Mouse (Mus musculus) embryonic facial prominence, embryonic 10.5 days (tissue): Measurements from ENCODE around the gene Aes. TPM values are rescaled to one million over a fixed set of nuclear protein-coding genes. Genes with fewer than 3 reads are reported as not detected.

Source experiments
- DNase-seq: peaks from one replicate; pipeline ENCODE4 v3.0.0-alpha.2; 2017; ENCODE audit warnings: low spot score
- H3K27ac ChIP-seq: fragments of 300-500 bp; sonication (generic); replicated peaks from 2 replicates; pipeline ENCODE4 v1.5.1; 2016; ENCODE audit warnings: mild to moderate bottlenecking
- H3K27me3 ChIP-seq: fragments of 300-500 bp; sonication (generic); replicated peaks from 2 replicates; pipeline ENCODE4 v1.6.1; 2016; ENCODE audit warnings: low read depth, mild to moderate bottlenecking; ENCODE audit not compliant: poor library complexity, severe bottlenecking
- H3K36me3 ChIP-seq: fragments of 300-500 bp; sonication (generic); replicated peaks from 2 replicates; pipeline ENCODE4 v1.6.1; 2016; ENCODE audit warnings: mild to moderate bottlenecking, moderate library complexity
- H3K4me1 ChIP-seq: fragments of 300-500 bp; sonication (generic); 2 replicates; pipeline ENCODE4 v1.6.1; 2016
- H3K4me3 ChIP-seq: fragments of 300-500 bp; sonication (generic); 2 replicates; pipeline ENCODE4 v1.5.1; 2016; ENCODE audit warnings: mild to moderate bottlenecking, moderate library complexity
- H3K9me3 ChIP-seq: fragments of 300-500 bp; sonication (generic); 2 replicates; pipeline ENCODE4 v1.6.1; 2016; ENCODE audit warnings: mild to moderate bottlenecking
- WGBS: fragments of 180-500 bp; shearing (Covaris S2); methylation state at CpG from one replicate; pipeline ENCODE4 v1.1.7; 2016; 5-methylcytosine and 5-hydroxymethylcytosine counted together
- polyA plus RNA-seq: library from polyadenylated mRNA; unstranded; fragments of >200 nt; fragmentation: Nextera tagmentation; extraction: Ambion mirVana; gene quantifications from 2 replicates; pipeline ENCODE4 v1.2.1, GENCODE M21; 2016

Gene Aes
- polyA plus RNA-seq, 1 experiment from 2014 or later: 347 TPM

DNA sequence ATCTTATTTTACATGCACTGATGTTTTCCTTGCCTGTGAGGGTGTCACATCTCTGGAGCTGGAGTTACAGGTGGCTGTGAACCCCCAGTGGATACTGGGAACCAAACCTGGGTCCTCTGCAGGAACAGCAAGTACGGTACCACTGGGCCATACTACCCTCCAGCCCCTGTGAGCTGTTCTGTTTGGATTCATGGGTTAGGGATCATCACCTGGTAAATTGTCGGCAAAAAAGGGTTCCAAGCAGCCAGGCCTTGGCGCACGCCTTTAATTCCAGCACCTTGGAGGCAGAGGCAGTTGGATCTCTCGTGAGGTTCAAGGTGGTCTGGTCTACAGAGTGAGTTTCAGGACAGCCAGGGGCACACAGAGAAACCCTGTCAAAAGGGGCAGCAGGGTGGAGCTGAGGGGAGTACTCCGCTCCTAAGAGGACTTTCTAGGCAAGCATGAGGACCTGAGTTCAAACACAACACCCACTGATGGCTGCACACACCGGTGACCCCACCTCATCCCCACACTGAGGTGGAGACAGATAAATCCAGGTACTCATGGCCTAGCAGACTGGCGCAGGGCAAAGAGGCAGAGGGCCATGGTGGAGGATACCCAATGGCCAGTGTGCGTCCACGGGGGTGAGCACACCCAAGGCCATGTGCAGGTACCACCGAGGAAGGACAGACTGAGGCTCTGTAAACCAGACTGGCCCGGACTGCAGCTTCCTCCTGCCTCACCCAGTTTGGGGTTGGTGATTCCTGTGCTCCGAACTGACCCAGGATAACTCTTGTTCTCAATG lies 12.3 kb upstream of the Aes start:
- Histone ChIP-seq H3K36me3 (peaks cover 9% of the 10 kb centered on the region), H3K4me1 (peaks cover 37% of the 10 kb centered on the region), H3K27me3 (no peaks in the 10 kb centered on the region), H3K9me3 (no peaks in the 10 kb centered on the region), H3K4me3 (no peak overlapping the region), H3K27ac (no peak overlapping the region)
- DNase-seq: no peak
- WGBS: 89% methylated on average over 13 of the region's 13 CpGs

DNA sequence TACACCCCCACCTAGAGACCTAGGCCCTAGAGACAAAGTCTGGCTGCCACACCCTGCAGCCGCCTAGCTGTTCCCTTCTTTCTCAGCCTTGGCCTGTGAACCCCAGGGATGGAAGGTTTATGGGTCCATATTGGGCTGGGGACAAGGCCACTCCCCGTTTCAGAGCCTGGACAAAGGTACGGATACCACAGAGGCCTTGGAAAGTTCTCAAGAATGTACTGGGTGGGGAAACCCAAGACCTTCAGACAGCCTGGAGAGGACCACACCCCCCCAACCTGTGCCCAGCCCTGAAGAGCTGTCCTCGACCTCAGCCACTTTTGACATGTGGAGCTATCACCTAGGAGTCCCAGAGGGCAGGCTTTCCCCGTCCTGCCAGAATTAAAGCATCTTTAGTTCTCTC lies 10.3 kb upstream of the Aes start:
- H3K27ac ChIP-seq: no peak overlapping the region
- no peaks in the 10 kb centered on the region for H3K36me3 ChIP-seq
- 73% methylated on average over 5 of the region's 5 CpGs for WGBS
- peaks cover 17% of the 10 kb centered on the region for H3K4me1 ChIP-seq
- H3K4me3 ChIP-seq: no peak overlapping the region
- peaks cover 3% of the 10 kb centered on the region; the same call in 1 of the 2 replicates for H3K9me3 ChIP-seq
- no peak for DNase-seq
- no peaks in the 10 kb centered on the region for H3K27me3 ChIP-seq

DNA sequence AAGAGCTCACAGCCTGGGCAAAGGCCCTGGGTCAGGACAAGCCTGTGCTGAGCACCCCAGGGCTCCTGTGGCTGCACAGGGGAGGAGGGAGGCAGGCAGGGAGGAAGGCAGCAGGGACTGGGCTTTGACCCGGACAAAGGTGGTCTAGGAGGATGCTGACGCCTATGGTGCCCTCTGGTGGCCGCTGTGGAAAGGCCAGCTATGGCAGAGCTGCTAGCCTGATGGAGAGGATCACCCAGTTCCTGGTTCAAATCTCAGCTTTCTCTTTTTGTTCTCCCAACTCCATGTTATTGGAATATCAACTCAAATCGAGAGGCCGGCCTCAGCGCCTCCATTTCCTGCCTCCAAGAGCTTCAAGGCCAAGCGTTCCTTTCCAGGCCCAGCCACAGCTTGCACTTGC lies 9.0 kb upstream of the Aes start:
- Histone ChIP-seq H3K4me1 (peaks cover 11% of the 10 kb centered on the region), H3K27me3 (no peaks in the 10 kb centered on the region), H3K9me3 (peaks cover 3% of the 10 kb centered on the region; the same call in 1 of the 2 replicates), H3K27ac (peak overlapping the region; percentile 46; the same call in 1 of the 2 replicates), H3K4me3 (no peak overlapping the region), H3K36me3 (no peaks in the 10 kb centered on the region)
- WGBS: 12% methylated on average over 7 of the region's 7 CpGs
- DNase-seq: peak; percentile 83

DNA sequence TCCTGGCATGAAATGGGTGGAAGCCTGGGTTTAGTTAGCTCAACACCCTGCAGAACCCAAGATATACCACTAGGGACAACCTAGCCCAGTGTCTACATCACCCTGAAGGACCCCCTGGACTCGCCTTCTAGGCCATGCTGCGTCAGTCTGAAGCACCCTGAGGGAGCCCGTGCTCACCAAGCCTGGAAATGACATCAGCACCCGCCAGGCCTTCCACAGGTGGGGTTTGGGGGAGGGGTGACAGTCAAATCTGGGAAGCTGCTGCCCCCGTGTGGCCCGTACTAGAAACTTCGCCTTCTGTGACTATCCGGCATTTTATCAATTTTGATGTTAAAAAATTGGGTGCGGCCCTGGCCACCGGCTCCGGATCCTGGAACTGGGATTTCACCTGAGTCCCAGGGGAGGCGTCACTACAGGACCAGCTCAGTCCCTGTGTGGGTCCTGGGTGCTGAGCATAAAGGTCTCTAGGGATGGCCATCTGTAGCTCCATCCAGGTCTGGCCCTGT lies 7.6 kb upstream of the Aes start:
- H3K9me3 ChIP-seq: peaks cover 3% of the 10 kb centered on the region; the same call in 1 of the 2 replicates
- 8% methylated on average over 12 of the region's 12 CpGs for WGBS
- peaks cover 7% of the 10 kb centered on the region for H3K4me1 ChIP-seq
- H3K27me3 ChIP-seq: no peaks in the 10 kb centered on the region
- peak overlapping the region; percentile 18; the same call in 1 of the 2 replicates for H3K4me3 ChIP-seq
- DNase-seq: peak; percentile 83
- peak overlapping the region; percentile 69 for H3K27ac ChIP-seq
- no peaks in the 10 kb centered on the region for H3K36me3 ChIP-seq

DNA sequence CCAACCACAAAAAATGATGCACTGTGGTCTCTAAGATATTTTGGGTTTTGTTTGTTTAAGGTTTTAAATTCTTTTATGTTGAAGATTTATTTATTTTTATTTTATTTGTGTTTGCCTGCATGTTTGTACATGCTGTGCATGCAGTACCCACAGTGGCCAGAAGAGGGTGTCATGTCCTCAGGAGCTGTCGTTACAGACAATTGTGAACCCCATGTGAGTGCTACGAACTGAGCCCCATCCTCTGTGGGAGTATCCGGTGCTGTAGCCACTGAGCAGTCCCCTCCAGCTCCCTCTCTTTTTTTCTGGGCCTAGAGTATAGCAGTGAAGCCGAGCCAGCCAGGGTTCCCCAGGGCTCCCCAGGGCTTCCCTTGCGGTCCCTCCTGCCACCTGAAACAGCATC lies 6.1 kb upstream of the Aes start:
- Histone ChIP-seq H3K4me3 (no peak overlapping the region), H3K9me3 (peaks cover 3% of the 10 kb centered on the region; the same call in 1 of the 2 replicates), H3K4me1 (peaks cover 9% of the 10 kb centered on the region), H3K27ac (no peak overlapping the region), H3K27me3 (no peaks in the 10 kb centered on the region), H3K36me3 (no peaks in the 10 kb centered on the region)
- peak; percentile 44 for DNase-seq
- WGBS: 86% methylated on average over 5 of the region's 5 CpGs

DNA sequence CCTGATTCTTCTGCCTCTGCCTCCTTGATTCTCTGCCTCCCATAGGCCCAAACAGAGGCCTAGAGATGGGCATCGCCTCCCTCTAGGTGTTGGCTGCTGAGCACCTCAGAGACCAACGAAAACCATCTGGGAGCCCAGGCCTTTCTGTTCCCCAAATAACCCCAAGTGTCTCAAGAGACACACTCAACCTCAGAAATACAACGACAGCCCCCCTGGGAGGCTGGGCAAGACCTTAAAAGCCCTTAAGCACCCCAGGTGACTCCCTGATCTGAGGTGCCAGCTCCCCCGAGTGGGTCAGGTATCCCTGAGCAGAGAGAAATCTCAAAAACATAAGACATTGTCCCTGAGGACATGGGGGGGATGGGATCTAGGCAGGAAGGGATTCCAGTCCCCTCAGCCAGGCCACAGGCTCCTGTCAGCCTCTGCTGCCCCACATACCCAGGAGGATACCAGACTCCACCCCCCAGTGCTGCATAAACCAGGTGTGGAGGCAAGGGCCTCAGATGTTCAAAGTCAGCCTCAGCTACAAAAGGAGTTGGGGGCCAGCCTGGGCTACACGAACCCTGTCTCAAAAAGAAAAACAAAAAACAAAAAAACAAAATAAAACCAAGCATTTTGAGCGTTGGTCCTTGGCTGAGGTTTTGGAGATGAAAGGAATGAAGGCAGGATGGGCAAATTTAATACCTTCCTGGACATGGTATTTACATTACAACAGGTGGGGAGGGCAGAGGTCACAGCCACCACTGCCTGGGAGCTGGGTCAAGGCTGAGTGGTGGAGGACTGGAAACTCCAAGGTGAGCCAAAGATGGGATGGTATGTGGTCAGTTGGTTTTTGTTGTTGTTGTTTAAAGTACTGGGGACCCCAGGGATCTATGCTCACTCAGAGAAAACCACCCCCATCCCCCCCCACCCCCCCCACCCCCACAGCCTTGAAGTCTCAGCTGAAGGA lies 5.2 kb upstream of the Aes start:
- DNase-seq: no peak
- no peaks in the 10 kb centered on the region; the same call in 1 of the 2 replicates for H3K27me3 ChIP-seq
- H3K4me3 ChIP-seq: no peak overlapping the region
- peaks cover 3% of the 10 kb centered on the region; the same call in 1 of the 2 replicates for H3K9me3 ChIP-seq
- 81% methylated on average over 6 of the region's 6 CpGs for WGBS
- H3K27ac ChIP-seq: no peak overlapping the region
- no peaks in the 10 kb centered on the region for H3K36me3 ChIP-seq
- H3K4me1 ChIP-seq: peaks cover 12% of the 10 kb centered on the region

DNA sequence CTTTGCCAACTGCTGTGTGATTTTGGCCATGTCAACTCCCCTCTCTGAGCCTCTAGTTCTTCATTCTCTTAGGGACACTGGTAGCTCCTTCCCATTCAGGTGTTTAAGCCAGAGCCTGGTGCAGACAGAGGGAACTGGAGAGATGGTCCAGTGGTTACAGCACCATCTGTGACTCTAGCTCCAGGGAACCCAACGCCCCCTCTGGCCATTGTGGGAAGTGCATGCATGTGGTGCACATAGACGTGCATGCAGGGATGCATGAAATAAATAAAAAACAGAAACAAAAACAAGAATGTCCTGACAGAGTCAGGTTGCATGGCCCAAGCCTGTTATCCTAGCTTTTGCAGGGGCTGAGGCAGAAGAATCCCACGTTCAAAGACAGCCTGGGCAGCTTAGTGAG lies 3.0 kb upstream of the Aes start:
- no peak for DNase-seq
- 76% methylated on average over 3 of the region's 3 CpGs for WGBS
- Histone ChIP-seq H3K36me3 (peaks cover 5% of the 10 kb centered on the region), H3K27ac (no peak overlapping the region), H3K27me3 (peaks cover 8% of the 10 kb centered on the region; the same call in 1 of the 2 replicates), H3K4me3 (no peak overlapping the region), H3K9me3 (peaks cover 3% of the 10 kb centered on the region; the same call in 1 of the 2 replicates), H3K4me1 (peaks cover 33% of the 10 kb centered on the region)

DNA sequence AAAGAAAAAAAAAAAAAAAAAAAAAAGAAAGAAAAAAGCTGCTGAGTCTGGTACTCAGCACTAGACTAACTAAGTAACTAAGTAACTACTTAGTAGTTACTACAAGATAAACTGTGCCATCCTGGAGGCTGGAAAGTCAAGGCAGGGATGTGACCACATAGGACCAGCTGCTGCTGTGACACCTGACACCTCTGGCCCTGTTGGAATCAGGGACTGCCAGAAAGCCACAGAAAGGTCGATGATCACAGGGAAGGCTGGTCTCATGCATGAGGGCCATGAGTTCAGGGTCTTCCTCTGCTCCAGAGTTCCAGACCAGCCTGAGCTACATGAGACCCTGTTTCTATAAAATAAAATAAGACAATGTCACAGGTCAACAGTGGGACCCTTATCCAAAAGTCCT lies 1.8 kb upstream of the Aes start:
- Histone ChIP-seq H3K27me3 (peaks cover 12% of the 10 kb centered on the region), H3K27ac (no peak overlapping the region), H3K4me3 (no peak overlapping the region), H3K9me3 (peaks cover 3% of the 10 kb centered on the region; the same call in 1 of the 2 replicates), H3K36me3 (peaks cover 15% of the 10 kb centered on the region), H3K4me1 (peaks cover 34% of the 10 kb centered on the region)
- DNase-seq: peak; percentile 13
- WGBS: 43% methylated on average over 1 of the region's 1 CpGs

DNA sequence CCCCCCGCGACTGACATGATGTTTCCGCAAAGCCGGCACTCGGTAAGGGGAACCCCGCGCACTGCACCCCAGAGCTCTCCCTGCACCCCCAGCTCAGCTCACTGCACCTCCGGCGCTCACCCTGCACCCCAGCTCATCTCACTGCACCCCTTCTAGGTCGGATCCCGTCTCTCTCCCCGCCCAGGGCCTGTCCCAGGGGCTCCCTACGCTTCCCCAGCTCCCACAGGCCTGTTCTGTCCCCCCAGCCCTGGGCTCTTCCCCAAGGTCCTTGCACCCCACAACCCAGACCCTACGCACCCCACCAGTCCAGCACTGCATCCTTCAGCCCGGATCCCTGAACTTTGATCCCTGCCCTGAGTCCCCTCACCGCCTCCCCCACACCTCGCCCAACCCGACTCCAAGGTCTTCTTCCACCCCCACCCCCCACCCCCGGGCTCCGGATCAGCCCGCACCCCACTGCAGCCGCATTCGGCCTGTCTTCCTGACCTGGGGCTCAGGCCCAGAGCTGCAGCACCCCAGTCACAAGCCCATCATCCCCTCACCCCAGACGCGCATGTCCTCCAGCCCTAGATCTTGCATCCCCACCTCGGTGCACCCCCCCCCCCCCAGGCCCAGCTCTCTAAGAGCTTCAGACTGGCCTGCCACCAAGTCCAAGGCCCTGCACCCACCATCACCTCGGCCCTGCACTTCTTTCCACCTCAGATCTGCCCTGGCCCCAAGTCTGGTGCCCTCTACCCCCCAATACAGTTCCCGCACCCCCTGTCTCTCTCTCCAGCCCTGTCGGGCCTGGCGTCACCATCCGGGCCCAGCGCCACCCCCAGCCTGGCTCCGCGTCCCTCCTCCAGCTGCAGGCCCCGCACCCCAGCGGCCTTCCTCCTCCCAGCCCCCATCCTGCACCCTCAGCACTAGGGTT lies 595 bp downstream of the Aes start:
- 4% methylated on average over 36 of the region's 36 CpGs for WGBS
- peaks cover 58% of the 10 kb centered on the region for H3K4me1 ChIP-seq

DNA sequence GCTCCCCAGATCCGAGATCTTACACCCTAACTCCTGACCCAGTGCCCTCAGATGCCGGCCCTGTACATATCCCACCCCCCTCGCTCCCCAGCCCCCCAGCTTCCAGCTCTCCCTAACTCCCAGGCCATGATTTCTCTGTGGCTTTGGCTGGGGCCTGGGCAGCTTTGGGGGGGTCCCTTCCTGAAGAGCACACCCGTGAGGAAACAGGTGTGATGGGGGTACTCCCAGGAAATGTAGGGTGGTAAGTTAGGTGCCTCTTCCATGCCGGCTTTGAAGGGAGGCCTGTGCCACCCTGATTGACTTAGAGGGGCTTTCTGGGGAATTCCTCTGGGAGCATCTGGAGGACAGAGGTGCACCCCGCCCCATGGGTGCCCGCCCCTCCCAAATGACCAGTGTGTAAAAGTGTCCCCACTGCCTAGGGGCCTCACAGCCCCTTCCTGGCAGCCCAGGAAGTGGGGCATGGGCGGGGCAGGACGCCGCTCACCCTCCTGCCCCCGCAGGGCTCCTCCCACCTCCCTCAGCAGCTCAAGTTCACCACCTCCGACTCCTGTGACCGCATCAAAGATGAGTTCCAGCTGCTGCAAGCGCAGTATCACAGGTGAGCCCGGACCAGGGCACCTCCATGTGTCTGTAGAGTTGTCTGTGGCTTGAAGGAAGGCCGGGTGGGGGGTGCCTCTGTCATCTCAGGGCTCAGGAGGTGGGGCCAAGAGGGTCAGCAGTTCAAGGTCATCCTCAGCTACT lies 1.6 kb downstream of the Aes start:
- DNase-seq: peak; percentile 69

More for the DNA sequence above, 595 bp downstream of the Aes start:
- Histone ChIP-seq H3K4me3 (peak overlapping the region; percentile 82), H3K27me3 (peaks cover 35% of the 10 kb centered on the region), H3K27ac (peak overlapping the region; percentile 97), H3K36me3 (peaks cover 33% of the 10 kb centered on the region), H3K9me3 (no peaks in the 10 kb centered on the region)
- peak; percentile 58 for DNase-seq

DNA sequence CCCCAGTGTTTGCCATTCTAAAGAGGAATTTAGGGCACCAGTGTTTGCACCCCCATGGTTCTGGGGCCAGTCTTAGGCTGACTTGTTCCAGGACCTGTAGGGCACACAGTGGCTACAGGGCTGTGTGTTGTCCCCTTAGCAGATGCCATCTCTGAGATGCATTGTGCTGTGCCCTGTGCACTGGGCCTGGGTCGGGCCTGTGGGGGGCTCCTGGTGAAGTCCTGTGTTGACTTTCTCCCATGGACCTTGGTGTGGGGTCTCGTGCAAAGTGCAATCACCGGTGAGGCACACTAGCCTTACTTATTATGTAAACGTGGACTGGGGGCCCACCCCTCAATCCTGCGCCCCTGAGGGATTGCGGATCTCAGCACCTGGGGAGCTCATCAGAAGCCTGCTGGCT lies 3.1 kb downstream of the Aes start:
- Histone ChIP-seq H3K9me3 (no peaks in the 10 kb centered on the region), H3K27me3 (peaks cover 60% of the 10 kb centered on the region), H3K36me3 (peaks cover 58% of the 10 kb centered on the region), H3K4me1 (peaks cover 84% of the 10 kb centered on the region), H3K4me3 (peak overlapping the region; percentile 1; the same call in 1 of the 2 replicates), H3K27ac (no peak overlapping the region)
- DNase-seq: no peak
- 79% methylated on average over 6 of the region's 6 CpGs for WGBS

More for the DNA sequence above, 1.6 kb downstream of the Aes start:
- H3K27ac ChIP-seq: peak overlapping the region; percentile 97
- H3K27me3 ChIP-seq: peaks cover 45% of the 10 kb centered on the region
- H3K36me3 ChIP-seq: peaks cover 43% of the 10 kb centered on the region
- WGBS: 17% methylated on average over 16 of the region's 16 CpGs
- peak overlapping the region; percentile 82 for H3K4me3 ChIP-seq
- H3K4me1 ChIP-seq: peaks cover 68% of the 10 kb centered on the region
- H3K9me3 ChIP-seq: no peaks in the 10 kb centered on the region
